8 mouse cellular contexts compared by ENCODE assay signal in genomic region chr7:104218701-104219569, GRCm38 (mm10). TPM values are rescaled to one million over a fixed set of nuclear protein-coding genes. Genes with fewer than 3 reads are reported as not detected.
DNase-seq lines count a peak whose midpoint lies in the region; ATAC-seq and TF ChIP-seq lines count a peak whose summit lies in the region.

Gene Trim6, plus strand, starts transcription at chr7:104218793.

- peak; percentile 2 to 4 for DNase-seq in cerebellum, adult 18-20 months
- DNase-seq in cerebellum, adult 8-10 months = no peak
- DNase-seq in brain, adult 2 months (ENCODE audit: low read depth, low spot score) = peak; percentile 1
- peak; percentile 76 for DNase-seq in gastrocnemius, adult 18-20 months (ENCODE audit: low spot score)
- DNase-seq in limb, embryonic 14.5 days (ENCODE audit: low spot score) = peak; percentile 46
- DNase-seq in stomach, postnatal 0 days (ENCODE audit: low spot score) = peak; percentile 76

- H3K27ac ChIP-seq in hindbrain, embryonic 12.5 days = no peak within 1 kb of the TSS
- no peak within 1 kb of the TSS for H3K27ac ChIP-seq in limb, embryonic 14.5 days (replicated peaks; ENCODE audit: low read depth, low read length)
- H3K27ac ChIP-seq in midbrain, embryonic 12.5 days (replicated peaks) = no peak within 1 kb of the TSS
- H3K27ac ChIP-seq in stomach, postnatal 0 days (replicated peaks) = 0 out of 2 replicates have a peak within 1 kb of the TSS, but pooled peaks have one; percentile 24

- ATAC-seq in hindbrain, embryonic 12.5 days (ENCODE audit: low FRiP score) = peak; percentile 73
- peak; percentile 44 for ATAC-seq in limb, embryonic 14.5 days (ENCODE audit: low FRiP score, low read depth)
- ATAC-seq in midbrain, embryonic 12.5 days (ENCODE audit: low FRiP score, low read depth) = peak; percentile 82
- peak; percentile 77 for ATAC-seq in stomach, postnatal 0 days (ENCODE audit: low FRiP score, low TSS enrichment)

- no peak for TF ChIP-seq POLR2A in limb, embryonic 14.5 days (IDR thresholded peaks at IDR 0.05; ENCODE audit: borderline replicate concordance, extremely low read depth, insufficient read depth, insufficient read length)

- TF ChIP-seq EP300 in stomach, postnatal 0 days (optimal IDR thresholded peaks at IDR 0.05) = no peak

- TF ChIP-seq CTCF in stomach, postnatal 0 days (IDR thresholded peaks at IDR 0.05; ENCODE audit: low read depth) = no peak

- H3K9ac ChIP-seq in hindbrain, embryonic 12.5 days = peak within 1 kb of the TSS; percentile 24; the same call in 1 of the 2 replicates
- peak within 1 kb of the TSS; percentile 38; the same call in 1 of the 2 replicates for H3K9ac ChIP-seq in limb, embryonic 14.5 days (ENCODE audit: low read depth, low read length, severe bottlenecking)
- 0 out of 2 replicates have a peak within 1 kb of the TSS, but pooled peaks have one; percentile 24 for H3K9ac ChIP-seq in midbrain, embryonic 12.5 days (replicated peaks)
- H3K9ac ChIP-seq in stomach, postnatal 0 days (ENCODE audit: low read length) = peak within 1 kb of the TSS; percentile 52

- no peaks in the 10 kb centered on the region for H3K36me3 ChIP-seq in hindbrain, embryonic 12.5 days
- H3K36me3 ChIP-seq in limb, embryonic 14.5 days (ENCODE audit: control insufficient read depth, insufficient read depth, low read length) = no peaks in the 10 kb centered on the region
- no peaks in the 10 kb centered on the region for H3K36me3 ChIP-seq in midbrain, embryonic 12.5 days
- no peaks in the 10 kb centered on the region for H3K36me3 ChIP-seq in stomach, postnatal 0 days (ENCODE audit: control insufficient read depth, insufficient read depth, low read length)

- no peaks in the 10 kb centered on the region for H3K9me3 ChIP-seq in hindbrain, embryonic 12.5 days (replicated peaks)
- H3K9me3 ChIP-seq in limb, embryonic 14.5 days (ENCODE audit: control insufficient read depth, low read length) = no peaks in the 10 kb centered on the region
- H3K9me3 ChIP-seq in midbrain, embryonic 12.5 days = no peaks in the 10 kb centered on the region
- H3K9me3 ChIP-seq in stomach, postnatal 0 days (ENCODE audit: control insufficient read depth, low read length) = no peaks in the 10 kb centered on the region

- H3K4me2 ChIP-seq in hindbrain, embryonic 12.5 days (replicated peaks) = peak within 1 kb of the TSS; percentile 52
- H3K4me2 ChIP-seq in limb, embryonic 14.5 days (replicated peaks; ENCODE audit: low read depth, low read length, severe bottlenecking) = peak within 1 kb of the TSS; percentile 49
- H3K4me2 ChIP-seq in midbrain, embryonic 12.5 days (replicated peaks) = peak within 1 kb of the TSS; percentile 53
- H3K4me2 ChIP-seq in stomach, postnatal 0 days (replicated peaks; ENCODE audit: low read depth) = peak within 1 kb of the TSS; percentile 63

- H3K4me3 ChIP-seq in hindbrain, embryonic 12.5 days = peak within 1 kb of the TSS; percentile 27
- peak within 1 kb of the TSS; percentile 35 for H3K4me3 ChIP-seq in limb, embryonic 14.5 days (replicated peaks; ENCODE audit: low read length)
- H3K4me3 ChIP-seq in midbrain, embryonic 12.5 days = peak within 1 kb of the TSS; percentile 31
- H3K4me3 ChIP-seq in stomach, postnatal 0 days (ENCODE audit: low read depth, low read length) = peak within 1 kb of the TSS; percentile 39

- peaks cover 8% of the 10 kb centered on the region for H3K4me1 ChIP-seq in hindbrain, embryonic 12.5 days
- H3K4me1 ChIP-seq in limb, embryonic 14.5 days (ENCODE audit: control insufficient read depth, insufficient read depth, low read length) = no peaks in the 10 kb centered on the region
- H3K4me1 ChIP-seq in midbrain, embryonic 12.5 days = peaks cover 7% of the 10 kb centered on the region
- H3K4me1 ChIP-seq in stomach, postnatal 0 days (replicated peaks; ENCODE audit: control insufficient read depth, insufficient read depth) = no peaks in the 10 kb centered on the region

- no peaks in the 10 kb centered on the region; the same call in 1 of the 2 replicates for H3K27me3 ChIP-seq in hindbrain, embryonic 12.5 days
- H3K27me3 ChIP-seq in limb, embryonic 14.5 days (ENCODE audit: control insufficient read depth, insufficient read depth, low read length) = no peaks in the 10 kb centered on the region
- H3K27me3 ChIP-seq in midbrain, embryonic 12.5 days = no peaks in the 10 kb centered on the region
- no peaks in the 10 kb centered on the region for H3K27me3 ChIP-seq in stomach, postnatal 0 days (ENCODE audit: control insufficient read depth, insufficient read depth, low read length)

- 3% methylated on average over 37 of the region's 37 CpGs for WGBS in hindbrain, embryonic 12.5 days
- WGBS in limb, embryonic 14.5 days = 2% methylated on average over 37 of the region's 37 CpGs
- WGBS in midbrain, embryonic 12.5 days = 2% methylated on average over 37 of the region's 37 CpGs
- WGBS in stomach, postnatal 0 days = 2% methylated on average over 37 of the region's 37 CpGs

RNA-seq across cellular contexts. Expression of gene Trim6, which starts in this region (rescaled TPM):
- total RNA-seq in gastrocnemius, adult 18-20 months (2021) = under 1 TPM in 1 of 2 experiments, not detected in 1; 0.09 TPM
- 1.7 and 1.8 TPM in 2 replicates for polyA plus RNA-seq in hindbrain, embryonic 12.5 days (2016; fragmentation: Nextera tagmentation; extraction: Ambion mirVana)
- polyA plus RNA-seq in limb, embryonic 14.5 days (2012; rRNA removed) = 1.1 and 1.4 TPM in 2 replicates
- 0.28 and 0.43 TPM in 2 replicates for polyA plus RNA-seq in limb, embryonic 14.5 days (2014; fragmentation: Nextera tagmentation; extraction: Ambion mirVana)
- polyA plus RNA-seq in midbrain, embryonic 12.5 days (2016; fragmentation: Nextera tagmentation; extraction: Ambion mirVana) = 0.72 and 1.3 TPM in 2 replicates
- 0.74 and 0.83 TPM in 2 replicates for polyA plus RNA-seq in stomach, postnatal 0 days (2015; fragmentation: Nextera tagmentation; extraction: Ambion mirVana)

Comparison
In these comparisons a context has a peak if more than half of its experiments do, and no peak if none do; other contexts are left out.
1. Peak in DNase-seq in gastrocnemius, adult 18-20 months; RNA of the gene not detected or under 1 TPM.
2. Peak in DNase-seq, ATAC-seq, H3K4me3 ChIP-seq, H3K27ac ChIP-seq, H3K9ac ChIP-seq and H3K4me2 ChIP-seq in stomach, postnatal 0 days; RNA of the gene not detected or under 1 TPM.